Mouse (Mus musculus) E14TG2a.4 (cell line): ENCODE measurements around the gene Tmem220.

Source experiments
- CTCF ChIP-seq: conservative IDR thresholded peaks from 2 replicates; pipeline ENCODE4 v1.5.1; 2014; ENCODE audit warnings: low read length
- NANOG ChIP-seq: IDR thresholded peaks from 2 replicates; pipeline ENCODE4 v1.6.1; 2014; ENCODE audit warnings: borderline replicate concordance, low read length, mixed read lengths
- POU5F1 ChIP-seq: IDR thresholded peaks from 2 replicates; pipeline ENCODE4 v1.6.1; 2014; ENCODE audit warnings: low read length, borderline replicate concordance

DNA sequence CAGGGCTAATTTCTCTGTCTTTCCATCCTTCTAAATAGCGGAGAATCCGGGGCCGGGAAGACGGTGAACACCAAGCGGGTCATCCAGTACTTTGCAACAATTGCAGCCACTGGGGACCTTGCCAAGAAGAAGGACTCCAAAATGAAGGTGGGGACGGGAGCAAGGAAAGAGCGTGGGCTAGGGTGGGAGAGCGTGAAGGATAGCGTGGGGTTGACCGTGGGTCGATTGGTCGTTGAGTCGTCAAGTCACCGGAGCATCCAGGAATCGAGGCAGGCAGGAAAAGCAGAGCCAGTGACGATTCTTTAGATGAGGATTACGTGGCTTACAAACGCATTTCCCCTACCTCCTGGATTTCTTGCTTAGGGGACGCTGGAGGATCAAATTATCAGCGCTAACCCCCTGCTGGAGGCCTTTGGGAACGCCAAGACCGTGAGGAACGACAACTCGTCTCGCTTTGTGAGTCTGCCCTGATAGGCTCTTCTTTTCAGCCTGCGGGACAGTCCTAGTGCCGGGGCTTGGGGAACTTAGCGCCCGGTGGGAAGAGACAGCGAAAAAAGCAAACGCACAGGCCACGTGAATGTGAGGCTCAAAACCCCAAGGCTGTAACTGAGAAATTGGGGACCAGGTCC is 58.9 kb downstream of the Tmem220 start:
- TF ChIP-seq CTCF (peak; percentile 51), POU5F1 (no peak), NANOG (no peak)
